Mouse (Mus musculus): Measurements from ENCODE around the gene Rgs3.

The Rgs3 gene

DNA sequence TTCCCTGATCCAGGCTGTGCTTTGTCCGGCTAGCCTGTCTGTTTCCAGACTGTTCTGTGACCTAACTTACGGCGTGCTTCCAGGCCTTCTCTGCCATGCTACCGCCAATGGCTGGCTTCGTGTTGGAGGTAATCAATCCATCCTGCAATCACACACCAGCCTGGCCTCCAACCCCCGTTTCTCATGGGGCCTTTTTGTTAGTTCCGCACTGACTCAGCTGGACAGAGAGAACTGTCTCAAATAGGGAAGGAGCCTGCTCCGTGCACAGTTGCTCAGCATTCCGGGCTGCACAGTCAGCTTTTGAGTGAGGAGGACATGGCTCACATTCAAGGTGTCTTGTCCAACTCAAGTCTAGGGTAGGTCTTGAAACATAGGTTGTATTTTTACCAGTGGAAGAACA lies 69.8 kb downstream of the Rgs3 start:
- DNase-seq (ENCODE audit: low spot score): no peak

DNA sequence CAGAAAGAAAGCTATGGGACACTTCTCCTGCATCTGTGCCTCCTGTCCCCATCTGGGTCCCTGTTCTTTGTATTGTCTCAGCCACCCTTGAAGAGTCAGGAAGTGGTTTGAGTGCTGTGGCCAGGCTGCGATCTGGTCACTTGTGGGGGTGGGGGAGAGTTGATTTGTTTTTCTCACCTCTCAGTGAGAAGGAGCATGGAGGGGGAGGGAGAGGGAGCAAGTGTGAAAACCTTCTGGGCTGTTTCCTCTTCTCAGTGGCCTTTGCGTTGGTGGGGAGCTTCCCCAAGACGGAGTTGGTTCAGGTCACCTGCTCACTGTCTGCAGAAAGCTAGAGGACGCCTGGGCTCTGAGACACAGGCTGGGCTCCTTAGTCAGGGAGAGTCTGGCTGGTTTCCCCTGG lies 70.3 kb downstream of the Rgs3 start:
- no peak for DNase-seq (ENCODE audit: low spot score)

DNA sequence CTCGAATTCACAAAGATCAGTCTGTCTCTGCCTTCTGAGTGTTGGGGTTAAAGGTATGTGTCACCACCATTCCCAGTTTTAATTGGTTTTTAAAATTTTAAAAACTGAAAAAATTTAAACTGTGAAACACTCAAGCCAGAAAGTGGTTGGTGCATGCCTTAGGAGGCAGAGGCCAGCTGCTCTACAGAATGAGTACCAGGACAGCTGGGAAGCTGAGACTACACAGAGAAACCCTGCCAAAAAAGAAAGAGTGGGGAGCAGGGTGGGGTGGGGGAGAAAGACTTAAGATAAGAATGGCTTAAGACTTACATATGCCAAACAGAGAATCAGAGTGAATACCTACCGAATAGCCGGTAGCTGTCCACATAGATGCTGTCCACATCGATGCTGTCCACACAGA lies 73.6 kb downstream of the Rgs3 start:
- DNase-seq (ENCODE audit: low spot score): no peak

DNA sequence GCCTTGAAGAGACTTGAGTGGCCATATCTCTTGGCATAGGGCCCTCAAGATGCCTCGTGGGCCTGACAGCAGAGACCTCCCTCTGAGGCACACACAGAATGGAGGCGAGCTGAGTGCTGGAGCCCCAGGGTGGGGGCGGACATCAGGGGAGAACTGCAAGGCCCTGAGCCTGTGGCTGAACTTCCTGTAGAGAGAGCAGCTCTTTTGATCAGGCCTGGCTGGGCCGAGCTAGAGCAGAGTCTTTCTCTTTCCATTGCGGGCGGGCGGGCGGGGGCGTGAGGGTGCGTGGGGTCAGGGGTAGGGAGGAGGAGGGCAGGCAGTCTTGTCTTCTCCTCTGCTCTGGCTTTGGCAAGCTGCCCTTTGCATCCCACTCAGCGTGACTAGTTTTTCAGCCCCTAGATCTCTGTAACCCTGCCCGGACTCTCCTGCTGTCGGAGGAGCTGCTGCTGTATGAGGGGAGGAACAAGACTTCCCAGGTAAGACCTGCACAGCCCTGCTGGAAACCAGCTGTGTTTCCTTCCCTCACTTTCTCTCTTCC lies 74.5 kb downstream of the Rgs3 start:
- no peak for DNase-seq (ENCODE audit: low spot score)

DNA sequence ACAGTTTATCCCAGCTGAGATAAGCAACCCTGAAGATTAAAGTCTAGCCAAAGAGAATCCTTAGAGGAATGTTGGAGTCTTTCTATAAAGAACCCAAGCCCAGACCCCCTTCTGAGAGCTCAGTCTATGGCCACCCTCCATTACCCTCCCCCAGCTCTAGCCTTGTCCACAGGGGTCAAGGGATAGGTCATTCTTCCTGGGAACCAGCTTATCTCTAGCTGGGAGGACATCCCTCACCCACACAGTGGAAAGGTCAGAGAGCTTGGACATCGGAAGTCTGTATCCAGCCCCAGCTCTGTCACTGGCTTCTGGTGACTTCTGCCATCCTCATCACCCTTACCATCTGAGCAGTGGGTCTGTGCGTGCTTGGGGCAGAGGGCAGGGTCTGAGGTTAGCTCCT lies 75.2 kb downstream of the Rgs3 start:
- no peak for DNase-seq (ENCODE audit: low spot score)

DNA sequence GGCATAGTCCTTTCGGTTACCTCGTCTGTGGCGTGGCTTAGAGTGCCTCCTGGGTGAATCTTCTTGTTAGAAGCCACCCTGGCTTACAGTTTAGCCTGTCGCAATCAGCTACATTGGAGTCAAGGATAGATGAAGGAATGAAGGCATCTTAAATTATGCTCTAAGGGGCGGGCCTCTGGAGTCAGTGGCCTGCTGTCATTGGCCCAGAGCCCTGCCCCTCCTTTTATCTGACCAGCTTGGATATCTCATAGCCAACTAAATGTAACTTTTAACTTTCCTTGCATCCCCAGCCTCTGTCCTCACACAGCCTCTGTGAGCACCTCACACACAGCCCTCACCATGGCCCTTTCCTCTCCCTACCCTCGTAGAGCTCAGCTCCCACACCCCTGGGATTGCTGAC lies 76.4 kb downstream of the Rgs3 start:
- no peak for DNase-seq (ENCODE audit: low spot score)

DNA sequence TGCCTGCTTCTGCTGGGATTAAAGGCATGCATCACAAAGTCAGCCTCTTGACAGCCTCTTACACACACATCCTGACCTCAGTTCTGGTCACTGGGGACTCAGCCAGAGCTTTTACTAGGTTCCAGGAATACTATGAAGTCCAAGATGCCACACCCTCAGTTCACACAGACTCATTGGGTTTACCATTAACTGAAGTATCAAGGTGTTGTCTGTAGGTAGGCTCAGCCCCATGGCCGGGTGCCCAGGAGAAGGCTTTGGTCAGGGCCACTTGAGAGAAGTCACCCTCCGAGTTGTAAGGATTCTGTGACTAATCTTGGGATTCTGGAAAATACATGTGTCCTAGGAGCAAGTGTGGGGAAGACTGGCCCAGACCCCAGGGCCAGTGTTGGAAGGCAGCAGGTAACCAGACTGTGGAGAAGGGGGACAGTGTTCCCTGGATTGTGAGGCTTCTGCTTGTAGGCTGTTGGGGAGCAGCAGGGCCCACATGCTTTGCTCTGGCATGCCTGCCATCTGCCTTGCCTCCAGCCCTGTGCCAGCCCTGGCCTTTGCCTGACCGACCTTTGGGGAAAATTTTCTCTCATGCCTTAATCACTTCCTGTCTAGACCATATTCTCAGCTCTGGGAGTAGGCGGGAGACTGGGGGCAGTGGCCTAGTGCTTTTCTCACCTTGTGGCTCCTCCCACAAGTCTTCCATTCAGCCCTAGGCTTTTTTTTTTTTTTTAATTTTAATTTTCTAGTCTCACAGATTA lies 78.4 kb downstream of the Rgs3 start:
- DNase-seq (ENCODE audit: low spot score): no peak

DNA sequence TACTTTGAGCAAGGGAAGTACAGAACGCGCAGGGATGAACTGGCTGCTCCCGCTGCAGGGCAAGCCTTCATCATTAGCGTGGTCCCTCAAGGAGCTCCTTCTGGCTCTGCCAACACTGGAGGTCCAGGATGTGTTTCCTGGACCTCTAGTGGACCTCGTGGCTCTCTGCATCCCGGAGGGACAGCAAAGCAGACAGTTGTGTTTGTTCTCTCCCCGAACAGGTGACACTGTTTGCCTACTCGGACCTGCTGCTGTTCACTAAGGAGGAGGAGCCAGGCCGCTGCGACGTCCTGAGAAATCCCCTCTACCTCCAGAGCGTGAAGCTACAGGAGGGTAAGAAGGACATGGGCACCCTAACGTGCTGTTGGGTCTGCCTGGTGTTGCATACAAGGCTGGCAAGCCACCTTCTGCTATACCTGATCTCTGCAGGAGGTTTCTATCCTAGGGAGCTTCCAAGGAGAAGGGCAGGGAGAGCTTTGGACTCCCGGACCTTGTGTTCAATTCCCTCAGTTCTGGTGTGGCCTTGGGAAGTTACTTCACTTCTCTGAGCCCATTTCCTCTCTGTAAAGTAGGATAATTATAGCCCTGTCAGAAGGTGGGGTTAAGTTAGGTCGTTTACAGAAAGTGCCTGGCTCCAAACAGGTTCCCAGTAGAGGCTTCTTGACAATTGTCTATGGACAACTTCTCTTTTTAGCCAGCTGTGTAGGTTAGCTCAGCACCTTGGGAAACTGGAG lies 81.0 kb downstream of the Rgs3 start:
- no peak for DNase-seq (ENCODE audit: low spot score)

DNA sequence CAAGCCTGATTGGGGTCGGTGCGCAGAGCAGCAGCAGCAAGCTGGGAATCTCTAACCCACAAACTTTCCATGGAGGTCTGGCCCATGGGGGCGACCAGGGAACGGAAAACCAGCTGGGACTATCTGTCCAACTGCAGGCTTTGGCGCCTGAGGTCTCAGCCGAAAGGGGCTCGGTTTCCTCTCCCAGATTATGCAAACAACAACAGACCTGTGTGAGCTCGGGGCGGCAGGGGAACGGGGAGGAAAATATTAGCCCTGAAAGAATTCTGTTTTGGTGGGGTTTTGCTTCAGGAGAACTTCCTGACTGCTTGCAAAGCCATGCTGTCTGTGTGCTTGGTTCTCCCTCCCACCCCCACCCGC lies 81.6 kb downstream of the Rgs3 start:
- no peak for DNase-seq (ENCODE audit: low spot score)

DNA sequence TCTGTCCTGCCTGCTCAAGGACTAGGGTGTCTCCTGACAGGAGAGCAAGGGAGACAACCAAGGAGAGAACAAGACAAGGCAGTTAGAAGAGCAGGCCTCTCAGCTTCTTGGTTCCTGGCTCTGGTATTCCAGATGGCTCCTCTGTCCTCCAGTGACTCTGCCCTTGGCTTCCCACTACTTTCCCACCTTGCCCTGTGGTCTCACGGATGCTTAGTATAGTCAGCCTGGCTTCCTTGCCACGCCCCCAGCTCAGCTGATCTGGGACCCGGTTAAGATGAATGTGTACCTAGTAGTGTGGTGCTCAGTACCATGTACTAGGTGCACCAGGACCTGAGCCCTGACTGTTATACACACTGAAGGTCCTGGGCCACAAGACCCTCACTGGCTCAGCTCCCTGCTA lies 82.0 kb downstream of the Rgs3 start:
- no peak for DNase-seq (ENCODE audit: low spot score)

DNA sequence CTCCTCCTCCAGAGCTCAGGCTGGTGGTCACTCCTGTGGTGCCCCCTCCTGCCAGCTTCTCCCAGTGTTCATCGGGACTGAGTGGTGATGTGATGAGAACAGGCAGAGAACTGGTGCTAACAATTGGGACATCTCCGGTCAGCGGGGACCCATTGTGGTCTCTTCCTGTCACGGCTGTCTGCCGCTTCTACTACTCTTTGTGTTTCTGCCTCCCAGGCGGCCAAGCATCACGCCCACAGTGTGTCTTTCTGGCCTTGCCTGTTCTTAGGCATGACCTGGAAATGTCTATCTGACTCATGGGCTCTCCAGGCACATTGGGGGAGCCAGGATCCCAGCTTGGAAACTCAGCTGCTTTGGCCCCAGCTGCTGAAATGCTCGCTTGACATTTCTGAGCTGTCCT lies 83.8 kb downstream of the Rgs3 start:
- no peak for DNase-seq (ENCODE audit: low spot score)

DNA sequence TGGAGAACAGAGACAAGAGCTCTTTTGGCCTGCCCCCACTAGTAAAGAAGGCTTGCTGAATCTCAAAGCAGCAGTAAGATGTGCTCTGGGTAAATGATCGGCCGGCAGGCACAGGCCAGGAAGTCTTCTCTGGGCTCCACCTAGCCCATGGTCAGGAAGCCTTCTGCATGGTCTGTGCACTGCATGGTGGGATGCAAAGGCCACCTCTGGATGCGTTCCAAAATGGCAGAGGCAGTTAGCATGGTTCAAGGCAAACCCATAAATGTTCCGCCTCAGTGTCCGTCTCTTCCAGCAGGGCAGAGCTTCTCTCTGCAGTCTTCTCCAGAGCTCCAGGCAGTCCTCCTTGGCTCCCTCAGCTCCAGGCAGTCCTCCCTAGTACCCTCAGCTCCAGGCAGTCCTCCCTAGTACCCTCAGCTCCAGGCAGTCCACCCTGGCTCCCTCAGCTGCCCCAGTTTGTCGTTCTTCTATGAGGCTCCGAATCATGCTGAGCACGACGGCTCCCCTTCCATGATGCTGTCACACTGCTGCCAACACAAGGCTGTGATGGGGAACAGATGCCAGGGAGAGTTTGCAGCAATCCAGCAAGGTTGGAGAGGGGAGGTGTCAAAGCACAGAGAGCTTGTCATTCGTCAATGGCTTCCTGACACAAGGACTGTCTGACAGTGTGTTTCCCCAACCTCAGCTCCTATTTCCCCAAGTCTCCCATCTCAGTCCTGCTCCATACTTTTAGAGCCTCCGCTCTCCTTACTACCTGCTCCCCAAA lies 84.6 kb downstream of the Rgs3 start:
- DNase-seq (ENCODE audit: low spot score): no peak

DNA sequence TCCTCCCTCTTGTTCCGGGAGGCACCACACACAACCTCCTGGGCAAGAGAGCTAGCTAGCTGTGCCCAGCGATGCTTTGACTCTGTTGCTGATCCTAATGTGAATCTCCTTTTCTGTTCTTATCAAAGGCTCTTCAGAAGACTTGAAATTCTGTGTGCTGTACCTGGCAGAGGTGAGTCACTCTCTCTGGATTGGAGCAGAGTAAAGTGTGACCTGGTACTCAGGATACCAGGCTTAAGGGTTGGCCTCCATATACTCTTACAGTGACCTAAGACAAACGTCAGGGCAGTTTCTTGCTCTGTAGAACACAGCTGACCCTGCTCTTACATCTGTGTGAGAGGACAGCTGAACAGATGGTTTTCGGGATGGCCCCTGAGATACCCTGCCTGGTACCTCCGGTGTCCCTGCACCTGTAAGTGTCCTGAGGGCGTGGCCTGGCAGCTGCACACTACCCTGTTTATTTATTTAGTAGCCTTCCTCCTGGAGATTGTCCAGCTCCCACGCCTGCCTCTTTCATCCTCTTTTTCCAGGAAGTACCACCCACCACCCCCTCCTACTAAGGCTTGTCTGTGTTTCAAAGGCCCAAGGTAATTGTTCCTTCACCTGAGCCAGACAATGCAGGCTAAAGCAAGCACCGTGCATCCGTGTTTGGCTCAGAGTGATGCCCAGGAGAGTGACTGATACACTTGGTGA lies 87.1 kb downstream of the Rgs3 start:
- DNase-seq (ENCODE audit: low spot score): no peak

DNA sequence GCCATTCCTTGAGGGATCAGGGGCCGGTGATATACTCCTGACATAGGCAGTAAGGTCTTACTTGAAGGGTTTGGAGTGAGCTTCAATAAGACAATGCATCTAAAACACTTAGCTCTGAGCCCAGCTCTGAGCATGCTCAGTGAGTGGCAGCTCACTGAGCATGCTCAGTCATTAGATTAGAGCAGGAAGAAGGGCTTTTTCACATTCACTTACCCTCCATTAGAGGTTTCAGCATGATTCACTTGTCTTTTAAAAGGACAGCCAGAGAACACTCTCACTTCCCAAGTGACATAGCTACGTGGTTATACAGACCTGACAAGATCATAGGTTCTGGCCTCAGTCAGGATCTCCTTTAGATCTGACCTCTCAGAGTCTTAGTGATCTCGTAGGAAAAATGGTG lies 89.2 kb downstream of the Rgs3 start:
- DNase-seq (ENCODE audit: low spot score): no peak

DNA sequence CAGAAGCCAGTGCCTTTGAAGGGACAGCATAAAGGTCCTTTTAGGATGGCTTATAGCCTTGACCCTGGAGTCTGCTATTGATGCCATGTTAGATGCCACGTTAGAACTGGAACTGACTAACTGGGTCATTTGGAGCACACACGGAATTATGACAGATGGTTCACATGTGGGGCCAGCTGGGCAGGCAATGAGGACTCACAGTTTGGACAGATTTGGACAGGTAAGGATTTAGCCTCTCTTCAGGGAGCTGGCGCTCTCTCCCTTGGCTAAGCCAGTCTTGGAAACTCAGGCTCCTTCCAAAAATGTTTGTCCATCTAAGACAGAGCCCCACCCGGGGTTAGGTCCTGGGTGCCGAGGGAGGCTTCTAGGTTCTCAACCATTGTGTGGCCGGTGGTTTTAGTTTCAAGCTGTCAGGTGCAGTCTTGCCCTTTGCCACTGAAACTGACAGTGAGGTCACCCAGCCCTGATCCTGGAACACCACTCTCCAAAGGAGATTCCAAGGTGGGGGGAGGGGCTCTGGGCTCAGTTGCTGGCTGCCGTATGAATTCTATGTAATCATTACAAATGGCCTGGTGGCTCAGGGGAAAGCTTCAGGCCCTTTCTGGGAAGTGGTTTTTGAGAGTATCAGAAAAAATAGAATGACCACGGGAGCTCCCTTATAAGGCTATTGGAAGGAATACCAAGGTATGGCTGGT lies 90.0 kb downstream of the Rgs3 start:
- no peak for DNase-seq (ENCODE audit: low spot score)

DNA sequence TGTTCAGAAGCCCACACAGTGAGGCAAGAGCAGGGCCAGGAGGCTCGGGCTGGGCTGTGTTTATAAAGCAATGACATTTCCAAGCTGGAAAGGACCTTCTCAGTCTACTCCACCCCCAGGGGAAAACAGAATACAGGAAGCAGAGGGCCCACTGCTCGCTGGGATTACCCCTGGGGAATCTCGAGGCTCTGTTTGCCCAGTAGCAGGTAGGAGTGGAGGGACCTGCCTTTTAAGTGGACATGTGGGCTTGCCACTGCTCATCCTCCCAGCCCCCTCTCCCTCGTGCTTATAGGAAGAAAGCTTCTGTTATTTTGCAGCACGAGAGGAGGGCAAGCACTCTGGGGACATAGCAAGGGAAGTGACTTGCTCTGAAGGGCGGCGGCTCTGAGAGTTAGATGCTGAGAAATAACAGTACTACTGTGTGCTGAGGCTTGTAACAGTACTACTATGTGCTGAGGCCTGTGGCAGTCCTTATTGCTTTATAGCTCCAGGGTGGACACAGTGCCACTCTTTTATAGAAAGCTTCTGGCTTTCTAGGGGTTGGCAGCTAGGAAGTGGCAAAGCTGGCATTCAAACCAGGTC lies 91.6 kb downstream of the Rgs3 start:
- no peak for DNase-seq (ENCODE audit: low spot score)

DNA sequence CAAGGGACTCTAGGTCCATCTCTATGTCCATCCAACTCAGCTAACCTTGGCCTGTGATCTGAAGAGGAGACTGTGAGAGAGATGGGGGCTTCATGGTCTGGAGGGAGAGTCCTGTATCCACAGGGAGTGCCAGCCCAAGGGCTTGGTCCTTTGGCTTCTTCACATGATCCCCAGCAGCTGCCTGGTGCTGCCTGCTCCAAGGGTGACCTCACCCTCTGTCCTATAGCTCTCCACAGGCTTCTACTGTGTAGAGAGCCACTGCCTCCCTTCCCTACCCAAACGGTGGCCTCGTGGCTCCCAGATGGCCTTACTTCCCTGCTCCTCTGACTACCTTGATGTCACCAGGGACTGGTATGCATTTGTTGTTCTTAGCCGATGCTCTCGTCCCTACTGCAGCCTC lies 92.6 kb downstream of the Rgs3 start:
- no peak for DNase-seq (ENCODE audit: low spot score)

DNA sequence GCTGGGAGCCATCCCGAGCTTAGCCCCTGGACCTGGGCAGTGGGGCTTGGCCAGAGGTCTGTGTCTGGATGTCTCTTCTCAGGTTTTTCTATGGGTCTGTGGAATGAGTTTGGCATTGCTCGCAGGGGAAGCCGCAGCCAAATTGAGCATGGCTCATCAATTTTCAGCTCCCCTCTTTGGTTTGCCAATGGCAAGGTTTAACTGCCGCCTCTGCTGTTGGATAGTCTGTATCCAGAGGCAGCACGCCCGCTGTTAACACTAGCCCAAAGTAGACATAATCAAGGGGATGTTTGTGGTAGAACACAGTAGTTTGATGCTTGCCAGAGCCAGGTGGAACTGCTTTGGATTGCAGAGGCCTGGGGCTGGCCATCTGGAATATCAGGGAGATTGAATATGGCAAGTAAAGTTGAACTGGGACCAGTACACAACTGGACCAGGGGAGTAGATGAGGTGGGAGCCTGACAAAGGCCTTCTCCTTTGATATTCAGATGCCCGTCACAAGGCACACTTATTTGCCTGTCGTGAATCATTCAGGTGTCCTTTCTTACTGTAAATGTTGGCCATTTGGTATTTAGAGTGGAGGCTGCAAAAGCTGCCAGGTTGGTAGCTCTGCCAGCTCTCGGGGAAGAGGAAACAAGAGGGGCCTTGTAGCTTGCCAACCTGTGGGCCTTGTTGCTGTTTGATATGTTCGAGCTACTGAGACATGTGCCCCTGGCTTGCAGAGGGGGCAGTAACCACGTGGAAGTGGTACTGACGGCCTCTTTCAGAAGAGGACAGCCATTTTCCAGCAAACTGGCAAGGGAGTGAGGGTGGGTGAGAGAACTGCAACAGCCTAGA lies 93.5 kb downstream of the Rgs3 start:
- DNase-seq (ENCODE audit: low spot score): no peak

DNA sequence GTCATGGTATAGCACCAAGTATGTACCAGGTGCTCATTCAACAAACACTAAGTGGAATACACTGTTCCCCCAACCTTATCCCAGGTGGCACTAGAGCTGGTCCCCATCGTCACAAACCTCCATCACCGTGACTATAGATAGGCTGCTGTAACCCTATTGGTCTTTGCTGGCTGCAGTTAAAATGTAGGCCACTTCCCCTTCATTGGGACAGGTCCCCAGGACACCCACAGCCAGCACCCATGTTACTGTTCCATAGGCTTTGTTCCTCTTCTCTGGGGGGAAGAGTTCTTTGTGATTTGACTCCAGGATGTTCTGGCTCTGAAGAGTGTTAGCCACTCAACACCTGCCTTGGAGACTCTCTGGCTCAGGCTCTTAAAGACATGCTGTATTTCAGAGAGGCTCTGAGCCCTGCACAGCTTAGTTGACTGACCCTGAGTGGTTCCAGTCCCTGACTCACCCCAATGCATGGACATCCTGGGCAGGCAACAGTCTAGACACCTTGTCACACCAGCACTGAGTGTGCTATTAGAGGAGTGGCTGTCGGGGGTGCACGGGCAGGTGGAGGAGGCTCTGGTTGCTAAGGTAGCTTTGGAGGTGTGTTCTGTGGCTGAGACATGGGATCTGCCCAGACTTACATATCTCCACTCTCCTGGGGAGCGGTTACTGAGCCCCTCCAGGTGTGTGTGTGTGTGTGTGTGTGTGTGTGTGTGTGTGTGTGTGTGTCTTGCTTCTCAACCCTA lies 94.4 kb downstream of the Rgs3 start:
- no peak for DNase-seq (ENCODE audit: low spot score)

DNA sequence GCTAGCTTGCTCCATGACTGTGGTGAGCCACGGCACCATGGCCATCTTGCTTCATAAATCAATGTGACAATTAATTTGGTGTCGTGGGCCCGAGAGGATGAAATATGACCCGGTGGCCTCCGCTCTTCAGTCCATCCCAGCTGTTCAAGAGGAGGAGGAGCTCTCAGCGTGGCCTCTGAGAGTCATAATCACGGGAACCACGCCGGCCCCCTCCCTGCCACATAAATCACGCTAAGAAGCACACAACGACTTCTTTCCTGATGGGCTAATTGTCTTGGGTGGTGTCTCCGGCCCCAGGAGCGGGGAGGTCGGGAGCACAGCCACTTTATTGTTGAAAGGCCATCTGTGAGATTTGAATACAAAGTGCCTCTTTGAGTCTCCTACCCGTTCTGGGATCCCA lies 99.6 kb downstream of the Rgs3 start:
- DNase-seq (ENCODE audit: low spot score): peak; percentile 85
